Mouse (Mus musculus): ENCODE data around the gene Ecm2.

Ecm2 gene

DNA sequence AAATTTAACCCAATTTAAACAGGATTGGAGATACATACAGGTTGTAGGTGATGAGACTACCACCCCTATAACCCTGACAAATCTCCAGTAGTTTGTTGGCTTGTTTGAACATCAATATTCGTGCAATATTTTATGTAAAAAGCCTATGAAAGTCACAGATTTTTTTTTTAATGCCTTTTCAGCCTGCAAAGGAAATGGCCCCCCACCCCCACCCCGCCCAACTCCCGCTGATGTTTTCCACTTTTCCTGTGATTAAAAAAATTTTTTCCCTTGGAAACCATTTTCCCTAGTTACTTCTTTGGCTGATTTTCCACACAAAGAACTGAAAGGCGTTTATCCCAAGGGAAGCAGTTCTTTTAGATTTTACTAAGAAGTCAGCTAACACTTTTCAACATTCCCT is at the start of gene Ecm2:
Ecm2 (plus strand) TSS at position 301 of the 400 bp plus-strand sequence.
- no peak for DNase-seq

DNA sequence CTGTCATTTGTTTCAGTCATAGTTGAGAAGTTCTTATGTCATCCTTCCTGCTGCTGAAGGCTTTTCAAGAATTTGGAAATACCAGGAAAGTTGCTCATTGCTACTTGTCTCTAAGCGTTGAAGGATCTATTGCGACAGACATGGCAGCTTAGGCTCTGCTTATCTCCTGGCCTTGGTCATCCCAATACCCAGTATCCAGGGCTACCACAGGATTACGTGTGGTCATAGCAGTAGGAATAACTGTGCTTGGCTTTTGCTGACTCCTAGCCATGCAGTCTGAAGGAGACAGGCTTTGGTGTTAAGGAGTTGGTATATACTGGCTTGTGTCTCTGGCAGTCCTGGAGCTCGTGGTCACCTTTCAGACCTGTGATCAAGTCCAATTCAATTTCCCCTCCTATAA is 44.3 kb upstream of the Ecm2 start:
- DNase-seq, result no peak

DNA sequence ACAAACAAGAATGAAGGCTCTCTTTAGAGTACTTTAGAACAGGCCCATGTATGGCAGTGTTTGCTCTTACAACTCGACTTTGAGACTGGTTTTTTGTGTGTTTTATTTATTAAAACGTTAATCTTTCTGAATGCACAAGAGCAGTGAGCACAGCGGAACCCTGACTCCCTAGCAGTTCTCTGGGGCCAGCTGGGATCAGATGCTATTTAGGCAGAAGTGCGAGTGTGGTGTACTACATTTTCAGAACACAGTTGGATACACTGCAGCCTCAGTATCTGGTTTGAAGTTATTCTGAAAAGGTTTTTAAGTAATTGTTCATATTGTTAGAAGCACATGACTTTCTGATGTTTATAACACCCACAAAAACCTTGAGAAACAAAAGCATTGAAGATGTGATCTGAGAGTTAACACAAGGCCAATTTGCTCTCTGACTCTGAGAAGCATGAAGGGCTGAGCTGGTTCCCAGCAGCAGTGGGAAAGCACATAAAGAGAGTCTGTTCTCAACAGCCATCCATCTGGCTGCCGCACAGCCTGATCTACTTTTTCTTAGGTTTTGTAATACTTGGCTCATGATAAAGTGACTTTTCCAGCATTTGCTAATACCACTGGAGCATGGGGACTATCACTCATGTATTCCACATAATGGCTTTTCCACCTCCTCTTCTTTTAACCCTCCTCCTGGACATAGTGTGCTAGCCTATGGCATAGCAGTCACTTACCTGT is 43.8 kb upstream of the Ecm2 start:
- DNase-seq, result no peak

GRCm38 (mm10) chr13:49461458-49462132 is 43.0 kb upstream of the Ecm2 start:
- no peak for DNase-seq

- DNase-seq, result no peak
Measured at GRCm38 (mm10) chr13:49462921-49463320, 41.7 kb upstream of the Ecm2 start.

GRCm38 (mm10) chr13:49465875-49466274 is 38.7 kb upstream of the Ecm2 start:
- DNase-seq, result no peak

DNA sequence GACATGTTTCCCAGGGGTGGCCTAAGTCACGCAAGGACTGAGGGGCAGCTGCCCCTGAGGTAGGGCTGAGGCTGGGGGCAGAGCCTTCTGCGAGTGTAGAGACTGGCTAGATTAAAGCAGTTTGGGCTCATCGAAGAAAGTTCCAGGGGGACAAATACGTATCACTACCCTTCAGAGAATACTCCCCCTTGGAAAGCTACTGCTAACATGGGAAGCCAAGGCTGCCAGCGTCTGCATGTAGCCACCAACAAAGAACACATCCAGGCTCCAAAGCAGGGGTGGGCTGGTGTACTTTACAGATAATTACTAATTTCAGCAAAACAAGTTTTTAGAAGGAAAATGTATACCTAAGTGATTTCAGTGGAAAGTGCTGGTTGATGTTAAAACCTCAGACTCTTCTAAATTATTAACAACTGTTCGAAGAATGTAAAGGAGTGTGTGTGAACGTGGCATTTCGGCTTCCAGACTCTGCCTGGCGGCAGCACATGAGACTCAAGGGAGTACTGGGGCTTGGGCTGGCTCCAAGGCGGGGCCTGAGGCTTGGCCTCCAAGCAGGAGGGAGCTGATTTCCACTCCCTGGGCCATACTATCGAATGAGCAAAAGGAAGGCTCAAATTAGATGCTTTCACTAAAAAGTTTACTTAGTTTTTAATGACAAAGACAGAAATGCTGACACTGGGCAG is 38.1 kb upstream of the Ecm2 start:
- no peak for DNase-seq

DNA sequence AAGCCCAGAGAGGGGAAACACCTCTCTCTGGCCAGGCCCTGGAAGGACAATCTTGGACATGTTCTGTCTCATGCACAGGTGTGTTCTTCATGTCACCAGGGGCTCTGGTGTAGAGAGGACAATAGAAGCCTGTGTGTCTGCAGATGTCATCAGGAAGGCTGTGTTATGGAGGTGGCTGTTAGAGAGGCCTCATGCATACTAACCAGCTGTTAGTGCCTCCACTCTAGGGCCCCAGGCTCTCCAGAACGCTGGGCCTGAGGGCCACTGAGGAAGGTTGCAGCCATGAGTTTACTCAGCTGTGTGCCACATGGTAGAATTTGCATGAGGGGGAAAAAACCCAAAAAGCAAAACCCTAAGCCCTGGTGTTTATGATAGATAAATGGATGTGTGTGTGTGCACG is 37.0 kb upstream of the Ecm2 start:
- no peak for DNase-seq

- no peak for DNase-seq
Measured at GRCm38 (mm10) chr13:49469002-49469401, 35.6 kb upstream of the Ecm2 start.

DNA sequence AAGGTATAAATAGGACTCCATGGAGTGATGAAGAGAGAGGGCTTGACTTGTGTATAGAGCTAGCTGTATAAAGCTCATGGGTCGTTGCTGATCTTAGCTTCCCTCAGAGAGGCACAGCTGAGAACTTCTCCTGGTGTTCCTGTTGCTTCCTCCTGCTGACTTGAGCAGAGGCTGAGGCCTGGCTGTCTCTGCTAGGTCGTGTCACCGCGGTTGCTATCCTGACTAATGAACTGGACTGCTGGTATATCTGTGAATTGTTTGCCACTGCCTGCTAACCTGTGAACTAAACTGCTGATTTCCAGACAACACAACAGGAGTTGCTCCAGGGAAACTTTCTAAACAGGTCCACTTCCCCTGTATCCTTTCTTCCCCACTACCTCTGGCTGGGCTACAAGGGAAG is 34.3 kb upstream of the Ecm2 start:
- DNase-seq, result no peak

DNA sequence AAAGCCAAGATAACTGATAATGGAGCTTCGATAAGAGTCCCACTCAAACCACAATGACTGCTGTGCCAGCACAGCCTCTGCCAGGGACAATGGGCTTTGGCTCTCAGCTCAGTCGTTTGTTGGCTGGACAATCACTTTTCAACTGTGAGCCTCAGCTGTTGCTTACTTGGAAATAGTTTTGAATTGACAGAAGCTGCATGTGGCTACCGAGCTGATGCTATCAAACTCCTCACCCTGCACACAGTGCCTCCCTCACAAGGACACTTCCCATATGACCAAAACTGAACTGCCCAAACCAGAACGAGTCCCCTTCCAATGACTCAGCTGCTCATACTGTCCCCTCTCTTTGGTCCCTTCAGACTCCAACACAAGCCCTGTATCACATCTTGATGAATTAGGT is 33.8 kb upstream of the Ecm2 start:
- no peak for DNase-seq

DNA sequence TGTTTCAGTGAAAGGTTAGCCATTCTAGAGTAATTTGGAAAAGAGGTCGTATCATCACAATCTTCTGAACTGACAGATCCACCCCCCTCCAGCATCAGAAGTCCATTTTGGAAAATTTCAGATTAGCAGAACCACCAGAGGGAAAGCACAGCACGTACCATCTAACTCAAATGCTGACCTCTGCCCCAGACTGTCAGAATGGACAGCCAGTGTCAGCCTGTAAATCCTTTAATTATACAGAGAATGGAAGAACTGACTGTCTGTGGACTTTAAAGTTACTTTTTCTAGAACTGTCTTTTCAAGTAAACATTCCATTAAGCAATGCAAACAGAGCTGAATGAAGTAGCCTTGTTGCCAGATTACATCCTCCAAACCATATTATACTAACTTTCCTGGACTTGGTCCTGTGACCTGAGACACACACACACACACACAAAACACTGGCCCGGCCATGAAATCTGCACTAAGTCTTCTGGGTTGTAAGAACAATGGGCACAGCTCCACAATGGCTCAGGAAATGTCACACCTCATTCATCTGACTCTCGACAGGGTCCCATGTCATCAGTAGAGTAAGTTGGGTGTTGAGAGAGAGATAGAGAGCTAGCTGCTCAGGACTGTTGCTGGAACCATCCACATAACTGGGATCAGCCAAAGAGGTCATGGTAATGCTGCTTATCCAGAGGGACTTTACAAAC is 32.5 kb upstream of the Ecm2 start:
- DNase-seq, result no peak

DNA sequence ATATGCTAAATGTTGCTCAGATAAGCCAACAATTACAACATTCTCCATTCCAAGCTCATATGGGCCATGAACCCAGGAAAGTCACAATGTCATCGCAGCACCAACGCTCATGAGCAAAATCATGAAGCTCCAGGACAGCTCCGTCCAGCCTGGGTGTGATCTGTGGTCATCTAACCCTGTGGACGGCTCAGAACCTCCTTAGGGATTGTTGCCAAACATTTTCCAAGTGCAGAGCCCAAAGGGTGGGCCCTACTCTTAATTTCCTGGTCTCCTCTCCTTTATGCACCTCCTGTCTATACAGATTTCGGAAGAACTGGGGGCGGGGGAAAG is 32.0 kb upstream of the Ecm2 start:
- no peak for DNase-seq

DNA sequence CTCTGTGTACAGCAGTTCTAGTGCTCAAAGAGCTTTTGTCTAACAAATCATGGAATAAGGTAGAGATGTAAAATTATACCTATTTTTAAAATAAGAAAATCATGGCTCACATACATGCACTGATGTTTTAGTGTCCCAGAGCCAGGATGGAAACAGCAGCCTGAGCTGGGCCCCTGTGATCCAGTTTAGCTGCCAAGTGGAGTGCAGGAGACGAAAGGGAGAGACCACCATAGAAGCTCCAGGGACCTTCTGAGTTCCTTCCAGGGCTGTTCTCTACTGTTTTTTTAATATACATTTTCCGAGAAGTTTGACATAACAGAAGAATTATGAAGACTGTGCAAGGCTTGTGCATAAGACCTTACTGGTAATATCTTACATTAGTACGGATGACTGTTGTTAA is 26.7 kb upstream of the Ecm2 start:
- no peak for DNase-seq

GRCm38 (mm10) chr13:49478851-49479374 is 25.7 kb upstream of the Ecm2 start:
- no peak for DNase-seq

GRCm38 (mm10) chr13:49479399-49479798 is 25.2 kb upstream of the Ecm2 start:
- no peak for DNase-seq

DNA sequence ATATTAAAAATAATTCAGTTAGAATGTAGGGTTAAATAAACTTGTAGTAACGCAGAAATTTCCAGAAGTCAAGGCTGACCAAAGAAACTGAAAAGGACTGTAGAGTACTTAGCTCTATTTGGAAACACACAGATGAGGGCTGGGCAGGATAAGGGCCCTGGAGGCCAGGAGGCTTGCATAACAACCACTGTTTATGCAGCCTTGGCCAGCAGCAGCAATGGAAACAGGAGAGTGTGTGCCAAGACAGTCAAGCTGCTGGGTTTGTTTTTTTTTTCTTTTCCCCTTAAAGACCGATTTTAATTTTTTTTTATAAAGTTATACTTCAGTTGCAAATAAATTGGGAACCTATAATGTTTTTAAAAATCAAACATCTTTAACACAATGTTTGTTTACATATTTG is 24.6 kb upstream of the Ecm2 start:
- peak; percentile 31 for DNase-seq

DNA sequence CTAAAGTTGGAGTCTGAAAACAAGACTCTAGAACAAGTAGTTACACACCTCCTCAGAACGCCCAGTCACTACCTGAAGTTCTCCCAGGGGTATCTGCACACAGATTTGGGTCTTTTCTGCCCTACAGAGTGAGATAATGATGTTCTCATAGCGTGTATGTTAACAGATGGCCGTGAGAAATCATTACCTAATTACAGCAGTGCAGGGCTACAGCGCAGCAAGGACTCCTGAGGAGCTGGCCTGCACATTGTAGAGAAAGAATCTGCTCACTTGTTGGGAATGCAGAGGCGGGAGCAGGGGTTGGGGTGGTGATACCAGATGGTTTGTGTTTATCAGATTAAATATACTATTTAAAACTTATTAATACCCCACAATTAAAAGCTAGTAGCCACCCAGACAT is 24.1 kb upstream of the Ecm2 start:
- DNase-seq, result peak; percentile 22

DNA sequence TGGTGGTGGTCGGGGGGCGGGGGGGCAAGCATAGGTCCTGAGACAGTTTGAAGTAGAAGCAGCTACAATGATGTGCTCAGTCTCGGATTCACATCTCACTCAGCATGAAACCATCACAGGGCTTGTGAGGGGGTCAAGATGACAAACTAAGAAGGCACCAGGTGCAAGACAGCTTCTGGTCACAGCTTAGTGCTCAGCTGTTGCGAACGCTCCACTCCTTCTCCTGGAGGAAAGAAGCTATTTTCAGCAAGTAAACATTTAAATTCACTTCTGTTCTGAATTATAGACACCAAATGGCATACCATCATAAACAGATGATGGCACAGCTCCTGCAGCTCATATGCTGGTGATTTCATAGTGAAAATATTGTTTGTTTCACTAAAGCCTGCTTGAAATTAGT is 19.2 kb upstream of the Ecm2 start:
- no peak for DNase-seq

- DNase-seq, result no peak
Measured at GRCm38 (mm10) chr13:49492376-49493368, 11.9 kb upstream of the Ecm2 start, which contains the start of gene Tes3-ps. TSS of gene Tes3-ps (plus strand) at chr13:49493318.

GRCm38 (mm10) chr13:49505776-49506175 is 1.2 kb downstream of the Ecm2 start:
- DNase-seq, result no peak

GRCm38 (mm10) chr13:49507176-49507575 is 2.6 kb downstream of the Ecm2 start:
- DNase-seq, result no peak

Measured in cerebellum, adult 11 months (tissue).